Mouse (Mus musculus): ENCODE measurements at regions not wholly inside any gene's neighbourhood (a gene's known extent, or its start where the extent isn't known, plus 50 kb on each side); places are given as distances from the start of the nearest gene placed in this dataset.

- DNase-seq: peak; percentile 49
Measured at GRCm38 (mm10) chr17:49219512-49220197, 208.5 kb upstream of the Mocs1 start.

GRCm38 (mm10) chr17:49223212-49223611 is 204.9 kb upstream of the Mocs1 start:
- no peak for DNase-seq

GRCm38 (mm10) chr17:49223651-49224050 is 204.5 kb upstream of the Mocs1 start:
- DNase-seq: no peak

DNA sequence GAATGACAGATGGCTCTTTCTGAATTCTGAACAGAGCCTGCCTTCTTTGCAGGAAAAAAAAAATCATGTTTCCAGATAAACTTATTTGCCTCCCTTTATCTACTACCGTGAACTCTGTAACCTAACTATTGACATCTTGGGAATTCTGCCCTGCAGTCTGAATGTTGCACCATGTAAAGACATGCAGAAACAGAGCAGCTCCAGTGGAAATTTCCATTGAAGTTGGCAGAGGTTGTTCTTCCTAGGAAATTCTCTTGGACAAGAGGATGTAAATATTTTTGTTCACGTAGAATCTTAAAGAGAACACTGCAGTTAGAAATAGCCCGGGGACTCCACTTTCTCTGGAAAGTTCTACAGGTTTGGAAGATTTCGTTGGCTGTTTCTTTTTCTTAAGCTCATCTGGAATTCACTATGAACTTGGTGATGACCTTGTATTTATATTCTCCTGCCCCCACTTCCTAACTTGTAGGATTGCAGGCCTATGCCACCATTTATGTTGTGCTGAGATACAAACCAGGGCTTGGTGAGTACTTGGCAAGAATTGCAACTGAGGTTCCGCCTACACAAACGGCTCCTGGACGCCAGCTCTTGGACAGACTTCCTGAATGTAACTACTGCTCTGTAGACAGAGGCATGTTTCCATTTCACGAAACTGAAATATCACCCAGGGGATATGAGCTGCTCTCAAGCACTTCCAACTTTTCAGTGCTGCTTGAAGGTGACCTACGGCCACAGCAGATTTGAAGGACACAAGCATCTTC is 202.7 kb upstream of the Mocs1 start:
- no peak for DNase-seq

GRCm38 (mm10) chr17:49226016-49226400 is 202.2 kb upstream of the Mocs1 start:
- DNase-seq: no peak

DNA sequence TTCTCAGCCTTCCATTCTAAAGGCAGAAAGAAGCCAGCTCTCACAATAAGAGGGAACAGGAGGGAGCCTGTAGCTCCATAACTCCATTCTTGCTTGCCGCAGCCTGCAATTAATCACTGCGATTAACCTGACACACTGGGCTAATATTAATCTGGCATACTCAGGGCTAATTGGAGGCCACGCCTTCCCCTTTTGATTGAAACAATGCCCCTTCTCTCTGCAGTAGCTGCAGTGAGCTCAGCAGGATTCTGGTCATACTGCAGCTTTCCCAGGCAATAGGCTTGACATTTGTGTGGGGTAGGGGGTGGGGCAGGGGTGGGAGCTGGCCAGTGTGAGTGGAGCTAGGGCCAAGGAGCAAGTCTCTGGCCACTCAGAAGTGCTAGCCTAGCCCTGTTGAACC is 196.9 kb upstream of the Mocs1 start:
- no peak for DNase-seq

- no peak for DNase-seq
Measured at GRCm38 (mm10) chr17:49240097-49240496, 188.1 kb upstream of the Mocs1 start.

DNA sequence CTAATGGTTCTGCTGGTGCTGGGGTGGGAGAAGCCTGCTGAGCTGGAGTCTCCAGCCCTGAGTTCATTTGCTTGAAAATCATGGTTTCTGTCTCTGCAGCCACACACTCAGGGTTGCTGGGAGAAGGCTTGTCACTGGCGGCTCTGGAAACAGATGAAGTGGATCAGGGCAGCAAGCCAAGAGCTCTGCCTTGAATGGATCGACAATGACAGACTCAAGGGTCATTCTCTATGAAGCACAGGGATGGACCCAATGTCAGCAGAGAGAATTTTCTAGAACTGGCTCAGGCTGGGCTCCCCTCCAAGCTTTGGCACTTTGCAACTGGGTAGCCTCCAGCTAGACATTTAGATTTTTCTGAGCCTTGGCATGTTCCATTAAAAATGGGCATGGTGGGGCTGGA is 184.7 kb upstream of the Mocs1 start:
- DNase-seq: peak; percentile 52

GRCm38 (mm10) chr17:49245013-49245412 is 183.1 kb upstream of the Mocs1 start:
- DNase-seq: no peak

GRCm38 (mm10) chr17:49247215-49247614 is 180.9 kb upstream of the Mocs1 start:
- no peak for DNase-seq

- no peak for DNase-seq
Measured at GRCm38 (mm10) chr17:49250726-49251537, 177.2 kb upstream of the Mocs1 start.

GRCm38 (mm10) chr17:49252271-49252670 is 175.9 kb upstream of the Mocs1 start:
- DNase-seq: no peak

DNA sequence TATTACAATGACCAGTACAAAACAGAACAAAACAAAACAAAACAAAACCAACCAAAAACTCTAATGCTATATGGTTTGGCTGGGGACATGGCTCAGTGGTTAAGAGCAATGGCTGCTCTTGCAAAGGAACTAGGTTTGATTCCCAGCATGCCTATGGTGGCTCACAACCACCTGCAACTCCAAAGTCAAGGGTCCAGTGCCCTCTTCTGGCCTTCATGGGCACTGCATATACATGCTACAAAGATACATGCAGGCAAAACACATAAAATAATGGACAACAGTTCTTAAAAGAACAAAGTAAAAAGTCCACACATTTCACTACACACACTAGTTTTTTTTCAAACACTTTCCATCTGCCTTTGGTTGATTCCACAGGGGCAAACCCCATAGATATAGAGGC is 169.7 kb upstream of the Mocs1 start:
- no peak for DNase-seq

DNA sequence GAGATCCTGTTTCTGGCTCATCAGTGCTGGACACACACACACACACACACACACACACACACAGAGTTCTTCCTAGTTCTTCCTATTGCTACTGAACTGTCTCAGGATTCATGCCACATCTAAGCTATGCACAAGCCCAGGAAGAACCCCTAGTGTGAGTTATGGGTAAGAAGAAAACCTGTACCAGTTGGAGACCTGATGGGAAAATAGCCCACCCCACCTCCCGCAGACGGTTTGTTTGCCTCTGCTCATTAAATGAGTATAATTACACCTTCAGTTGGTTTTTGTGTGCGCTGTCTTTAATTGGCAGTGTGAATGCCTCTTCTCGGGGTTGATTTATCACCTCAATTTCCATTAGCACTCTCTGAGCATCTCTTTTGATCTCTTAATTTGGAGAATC is 165.8 kb upstream of the Mocs1 start:
- DNase-seq: no peak

DNA sequence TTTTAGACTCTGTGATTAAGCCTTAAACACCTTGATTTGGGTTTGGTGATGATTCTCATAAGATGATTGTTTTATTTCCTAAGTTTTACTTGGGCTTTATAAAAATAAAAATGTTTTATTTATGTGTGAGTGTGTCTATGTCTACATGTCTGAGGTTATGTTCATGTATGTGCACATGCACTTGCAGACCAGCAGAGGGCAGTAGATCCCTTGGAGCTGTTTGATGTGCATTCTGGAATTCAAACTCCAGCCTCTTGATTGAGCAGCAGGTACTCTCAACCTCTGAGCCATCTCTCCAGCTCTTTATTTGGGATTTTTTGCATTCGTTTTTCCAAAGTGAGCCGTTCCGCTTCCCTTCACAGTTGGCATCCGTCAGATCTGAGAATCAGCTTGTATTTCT is 161.8 kb upstream of the Mocs1 start:
- no peak for DNase-seq

- no peak for DNase-seq
Measured at GRCm38 (mm10) chr17:49269943-49270342, 158.2 kb upstream of the Mocs1 start.

DNA sequence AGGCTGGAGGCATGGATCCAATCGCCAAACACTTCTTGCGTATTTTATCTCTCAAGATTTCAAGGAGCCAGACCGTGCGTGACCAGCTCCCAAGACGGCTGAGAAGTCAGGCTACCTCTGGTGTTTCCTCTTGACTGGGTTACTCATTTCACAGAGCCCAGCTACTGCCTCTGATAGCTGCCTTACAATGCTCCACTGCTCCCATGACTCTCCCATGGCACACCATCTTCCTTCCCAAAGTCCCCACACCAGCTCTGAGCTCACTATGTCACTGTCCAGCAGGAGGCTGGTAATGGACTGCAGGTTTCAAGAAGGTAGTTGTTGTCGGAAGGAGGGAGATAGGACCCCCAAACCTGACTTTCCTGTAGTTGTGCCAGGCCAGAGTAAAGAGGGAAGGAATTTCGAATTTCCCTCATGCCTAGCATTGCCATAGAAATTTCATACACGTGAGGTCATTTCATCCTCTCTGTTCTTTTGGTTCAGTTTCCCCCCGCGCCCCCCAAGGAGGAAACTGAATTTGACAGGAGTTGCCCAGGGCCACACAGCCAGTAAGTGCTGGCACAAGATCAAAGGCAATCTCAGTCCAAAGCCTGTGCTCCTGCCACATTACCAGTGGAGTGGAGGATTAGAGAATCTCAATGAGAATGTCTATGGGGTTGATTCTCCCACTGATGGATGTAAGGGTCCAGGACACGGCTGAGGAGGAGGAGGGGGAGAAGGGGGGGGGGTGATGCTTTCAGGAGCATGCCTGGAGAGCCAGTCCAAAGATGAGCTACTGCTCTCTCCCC is 155.3 kb upstream of the Mocs1 start:
- DNase-seq: no peak

- no peak for DNase-seq
Measured at GRCm38 (mm10) chr17:49274936-49275335, 153.2 kb upstream of the Mocs1 start.

- no peak for DNase-seq
Measured at GRCm38 (mm10) chr17:49275421-49275820, 152.7 kb upstream of the Mocs1 start.

GRCm38 (mm10) chr17:49275916-49276315 is 152.2 kb upstream of the Mocs1 start:
- DNase-seq: no peak

DNA sequence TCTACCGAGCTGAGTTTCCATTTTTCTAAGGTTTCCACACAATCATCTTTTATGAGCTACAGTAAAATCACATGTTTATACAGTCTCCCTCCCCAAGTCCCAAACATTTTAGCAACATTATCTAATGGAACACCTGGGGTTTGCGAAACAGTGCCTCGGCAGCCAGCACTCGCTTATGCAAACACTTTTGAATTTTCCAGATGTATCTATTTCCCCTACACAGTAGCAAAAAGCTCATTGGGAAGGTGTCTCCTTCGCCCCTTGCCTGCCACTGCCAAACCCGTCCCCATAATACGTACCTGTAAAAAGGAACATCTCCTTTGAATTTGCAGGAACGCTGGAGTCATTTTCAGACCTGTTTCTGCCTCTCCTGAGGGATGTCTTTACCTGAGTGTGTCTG is 149.6 kb upstream of the Mocs1 start:
- no peak for DNase-seq

DNA sequence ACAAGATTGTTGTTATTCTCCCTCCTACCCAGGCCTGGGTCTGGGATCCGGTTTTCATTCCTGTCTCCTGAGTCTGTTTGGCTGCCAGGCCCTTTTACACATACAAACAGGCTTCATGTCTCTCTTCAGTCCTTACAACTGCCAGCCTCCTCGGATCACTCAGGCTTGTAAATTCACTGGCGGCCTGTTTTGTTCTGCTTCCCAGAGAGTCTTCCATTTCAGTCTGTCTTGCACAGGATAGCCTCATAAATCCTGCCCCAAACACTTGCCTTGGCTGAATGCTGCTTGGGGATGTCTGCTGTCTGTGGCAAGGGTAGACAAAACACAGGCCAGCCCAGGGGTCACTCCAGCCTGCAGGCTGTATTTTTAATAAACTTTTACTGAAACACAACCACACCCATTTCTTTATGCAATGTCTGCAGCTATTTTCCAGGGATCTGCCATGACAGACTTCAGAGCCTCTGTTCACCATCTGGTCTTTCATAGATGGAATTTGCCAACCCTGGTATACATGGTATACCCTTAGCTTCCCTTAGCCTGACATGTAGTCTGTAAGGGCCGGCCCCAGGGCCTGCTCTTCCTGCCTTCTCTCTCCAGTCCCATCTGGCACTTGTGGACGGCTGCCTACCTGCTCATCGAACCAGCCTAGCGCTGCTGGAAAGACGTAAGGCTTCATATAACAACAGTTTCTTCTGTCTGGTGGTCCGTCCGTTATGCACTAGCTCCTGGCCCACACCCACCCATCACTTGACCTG is 149.0 kb upstream of the Mocs1 start:
- no peak for DNase-seq
